Mouse (Mus musculus) intestine, embryonic 16.5 days (tissue): ENCODE results near the gene Gm49337. TPM values are rescaled to one million over a fixed set of nuclear protein-coding genes. Genes with fewer than 3 reads are reported as not detected.

Source experiments
- ATAC-seq: fragments of 200-750 bp; cut with Nextera tagmentation; 2 replicates; pipeline ENCODE4 v1.8.0; 2017; ENCODE audit warnings: moderate TSS enrichment, moderate library complexity
- H3K27ac ChIP-seq: fragments of 300-500 bp; sonication (generic); 2 replicates; pipeline ENCODE4 v1.5.1; 2014; ENCODE audit warnings: mild to moderate bottlenecking, low read length
- H3K27me3 ChIP-seq: fragments of 300-500 bp; sonication (generic); replicated peaks from 2 replicates; pipeline ENCODE4 v1.6.1; 2014; ENCODE audit warnings: low read length, control low read depth, mixed read lengths; ENCODE audit not compliant: control insufficient read depth, insufficient read depth
- H3K36me3 ChIP-seq: fragments of 300-500 bp; sonication (generic); 2 replicates; pipeline ENCODE4 v1.6.1; 2014; ENCODE audit warnings: low read length, control low read depth; ENCODE audit not compliant: control insufficient read depth, insufficient read depth
- H3K4me1 ChIP-seq: fragments of 300-500 bp; sonication (generic); 2 replicates; pipeline ENCODE4 v1.6.1; 2014; ENCODE audit warnings: low read length, control low read depth, mixed read lengths; ENCODE audit not compliant: control insufficient read depth, insufficient read depth
- H3K4me2 ChIP-seq: fragments of 300-500 bp; sonication (generic); 2 replicates; pipeline ENCODE4 v1.6.1; 2014; ENCODE audit warnings: low read depth, low read length, control low read depth
- H3K4me3 ChIP-seq: fragments of 300-500 bp; sonication (generic); 2 replicates; pipeline ENCODE4 v1.5.1; 2014; ENCODE audit warnings: mild to moderate bottlenecking, low read length
- H3K9ac ChIP-seq: fragments of 300-500 bp; sonication (generic); 2 replicates; pipeline ENCODE4 v1.6.1; 2014; ENCODE audit warnings: low read depth, low read length
- H3K9me3 ChIP-seq: fragments of 300-500 bp; sonication (generic); 2 replicates; pipeline ENCODE4 v1.6.1; 2016; ENCODE audit warnings: low read length, control low read depth; ENCODE audit not compliant: control insufficient read depth
- WGBS: fragments of 180-500 bp; shearing (Covaris S2); extraction: QIAGEN DNeasy Blood & Tissue Kit; methylation state at CpG from one replicate; pipeline ENCODE4 v1.1.7; 2014; 5-methylcytosine and 5-hydroxymethylcytosine counted together
- polyA plus RNA-seq: library from polyadenylated mRNA; unstranded; fragments of >200 nt; fragmentation: Nextera tagmentation; extraction: Ambion mirVana; gene quantifications from 2 replicates; pipeline ENCODE4 v1.2.1, GENCODE M21; 2015

Gene Gm49337
- polyA plus RNA-seq, 1 experiment from 2014 or later: not detected

DNA sequence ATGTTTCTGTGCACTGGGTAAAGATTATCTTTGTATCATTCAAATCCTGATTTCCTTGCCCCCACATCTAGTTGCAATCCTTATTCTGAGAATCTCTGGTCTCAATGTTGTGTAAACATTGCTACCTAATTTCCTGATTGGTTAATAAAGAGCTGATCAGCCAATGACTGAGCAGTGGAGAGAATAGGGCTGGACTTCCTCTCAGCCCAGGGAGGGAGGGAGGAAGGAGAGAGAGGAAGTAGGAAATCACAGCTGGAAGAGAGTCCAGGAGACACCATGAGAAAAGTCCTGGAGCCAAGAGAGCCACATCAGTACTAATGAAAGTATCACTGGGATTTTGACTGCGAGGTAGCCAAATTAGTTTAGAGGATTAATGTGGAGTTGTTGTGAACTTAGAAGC is 163.1 kb downstream of the Gm49337 start:
- no peak overlapping the region for H3K4me2 ChIP-seq
- H3K4me3 ChIP-seq: no peak overlapping the region
- H3K9me3 ChIP-seq: no peaks in the 10 kb centered on the region
- no peak overlapping the region for H3K9ac ChIP-seq
- no peaks in the 10 kb centered on the region for H3K36me3 ChIP-seq
- no peaks in the 10 kb centered on the region for H3K4me1 ChIP-seq
- H3K27me3 ChIP-seq: no peaks in the 10 kb centered on the region
- ATAC-seq: no peak
- no peak overlapping the region for H3K27ac ChIP-seq
- 89% methylated on average over 1 of the region's 1 CpGs for WGBS

- H3K4me1 ChIP-seq: no peaks in the 10 kb centered on the region
- H3K4me2 ChIP-seq: no peak overlapping the region
- no peak for ATAC-seq
Observed at GRCm38 (mm10) chr4:116342119-116342518, 168.9 kb downstream of the Gm49337 start.

More at GRCm38 (mm10) chr4:116342119-116342518, 168.9 kb downstream of the Gm49337 start:
- no peaks in the 10 kb centered on the region for H3K9me3 ChIP-seq
- H3K27me3 ChIP-seq: no peaks in the 10 kb centered on the region
- H3K27ac ChIP-seq: no peak overlapping the region
- H3K4me3 ChIP-seq: no peak overlapping the region
- no peak overlapping the region for H3K9ac ChIP-seq
- H3K36me3 ChIP-seq: no peaks in the 10 kb centered on the region

Other genes with a start within 250 kb of the Gm49337 start
- gene Dmbx1, start 233.5 kb upstream of the Gm49337 start, polyA plus RNA-seq: not detected in 2 replicates
- gene Faah, start 155.5 kb upstream of the Gm49337 start, polyA plus RNA-seq: 83.7 and 108 TPM in 2 replicates
- gene Nsun4, start 119.5 kb upstream of the Gm49337 start, polyA plus RNA-seq: 39.8 and 41.7 TPM in 2 replicates
- gene Uqcrh, start 98.3 kb upstream of the Gm49337 start, polyA plus RNA-seq: 745 and 751 TPM in 2 replicates
- 77.4 and 79.3 TPM in 2 replicates for gene Lrrc41, start 98.1 kb upstream of the Gm49337 start, polyA plus RNA-seq
- gene Rad54l, start 49.7 kb upstream of the Gm49337 start, polyA plus RNA-seq: 21.7 and 24.4 TPM in 2 replicates
- 35.2 and 39.9 TPM in 2 replicates for gene Pomgnt1, start 49.5 kb upstream of the Gm49337 start, polyA plus RNA-seq
- gene Lurap1, start 22.0 kb upstream of the Gm49337 start, polyA plus RNA-seq: 1.1 and 1.4 TPM in 2 replicates
- gene Tspan1, start 5.8 kb upstream of the Gm49337 start, polyA plus RNA-seq: 48.9 and 52.5 TPM in 2 replicates
- gene 1700042G07Rik, start within 50 bp of the Gm49337 start, polyA plus RNA-seq: not detected in 2 replicates
- 4.4 and 4.8 TPM in 2 replicates for gene Pik3r3, start 48.2 kb downstream of the Gm49337 start, polyA plus RNA-seq